Mouse (Mus musculus): ENCODE results near the gene Arl6ip4.
A peak's percentile ranks its signal among the peaks of the same experiment; 100 is the strongest.

The Arl6ip4 gene

DNA sequence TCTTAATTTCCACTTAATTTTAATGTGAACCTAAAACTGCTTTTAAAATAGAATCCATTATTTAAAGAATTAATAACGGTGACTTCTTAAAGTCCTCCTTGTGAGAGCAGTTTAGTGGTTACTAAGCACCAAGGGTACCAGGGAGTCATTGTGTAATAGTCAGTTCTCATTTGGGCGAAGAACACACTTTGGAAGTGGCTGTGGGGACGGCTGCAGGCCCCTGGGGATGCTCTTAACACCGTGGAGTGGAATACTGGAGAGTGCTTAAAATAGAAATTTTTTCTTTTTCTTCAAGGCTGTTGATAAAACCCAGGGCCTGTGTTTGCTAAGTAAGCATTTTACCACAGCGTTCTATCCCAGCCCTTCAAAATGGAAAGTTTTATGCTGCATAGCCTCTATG is 40.1 kb downstream of the Arl6ip4 start:
- DNase-seq: no peak

DNA sequence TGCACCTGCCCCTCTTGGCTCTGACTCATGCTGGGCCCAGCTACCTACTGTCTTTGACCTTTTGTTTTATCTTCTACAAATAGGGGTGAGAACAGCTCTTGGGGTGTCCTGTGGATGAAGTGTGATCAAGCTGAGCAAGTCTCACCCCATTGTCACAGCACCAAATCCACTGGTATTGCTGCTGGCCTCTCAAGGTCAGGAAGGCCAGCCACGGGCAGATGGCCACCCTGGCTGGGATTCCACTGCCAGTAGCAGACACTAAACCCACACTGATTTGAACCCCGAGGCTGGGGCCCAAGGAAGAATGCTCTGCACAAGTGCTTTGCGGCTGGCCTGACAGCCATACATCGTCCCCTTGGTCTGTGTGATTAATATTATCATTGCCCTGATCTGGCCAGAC is 42.4 kb downstream of the Arl6ip4 start:
- DNase-seq: peak in 1 of 2 experiments; percentile 27

DNA sequence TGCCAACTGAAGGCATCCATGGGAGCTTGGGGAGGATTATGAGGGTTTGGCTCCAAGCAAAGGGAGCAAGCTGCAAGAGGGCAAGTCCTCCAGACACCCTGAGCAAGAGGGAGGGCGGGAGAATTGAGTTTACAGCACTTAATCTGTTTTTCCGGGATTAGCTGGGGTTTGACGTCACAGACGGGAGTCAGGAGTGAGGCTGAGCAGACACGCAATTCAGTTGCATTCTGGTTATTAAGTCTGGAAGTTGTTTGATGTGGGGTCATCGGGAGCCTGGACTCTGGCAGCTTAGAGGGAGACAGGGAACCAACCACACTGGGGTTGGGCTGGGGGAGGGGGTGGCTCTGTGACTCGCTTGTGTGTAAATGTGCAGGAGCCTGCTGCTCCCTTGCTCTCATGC is 43.6 kb downstream of the Arl6ip4 start:
- no peak for DNase-seq

- peak; percentile 58 to 60 for DNase-seq
Measured at GRCm38 (mm10) chr5:124161831-124162230, 45.9 kb downstream of the Arl6ip4 start.

GRCm38 (mm10) chr5:124162577-124162976 is 46.7 kb downstream of the Arl6ip4 start:
- peak; percentile 91 to 92 for DNase-seq

GRCm38 (mm10) chr5:124163445-124163844 is 47.6 kb downstream of the Arl6ip4 start:
- DNase-seq: no peak

DNA sequence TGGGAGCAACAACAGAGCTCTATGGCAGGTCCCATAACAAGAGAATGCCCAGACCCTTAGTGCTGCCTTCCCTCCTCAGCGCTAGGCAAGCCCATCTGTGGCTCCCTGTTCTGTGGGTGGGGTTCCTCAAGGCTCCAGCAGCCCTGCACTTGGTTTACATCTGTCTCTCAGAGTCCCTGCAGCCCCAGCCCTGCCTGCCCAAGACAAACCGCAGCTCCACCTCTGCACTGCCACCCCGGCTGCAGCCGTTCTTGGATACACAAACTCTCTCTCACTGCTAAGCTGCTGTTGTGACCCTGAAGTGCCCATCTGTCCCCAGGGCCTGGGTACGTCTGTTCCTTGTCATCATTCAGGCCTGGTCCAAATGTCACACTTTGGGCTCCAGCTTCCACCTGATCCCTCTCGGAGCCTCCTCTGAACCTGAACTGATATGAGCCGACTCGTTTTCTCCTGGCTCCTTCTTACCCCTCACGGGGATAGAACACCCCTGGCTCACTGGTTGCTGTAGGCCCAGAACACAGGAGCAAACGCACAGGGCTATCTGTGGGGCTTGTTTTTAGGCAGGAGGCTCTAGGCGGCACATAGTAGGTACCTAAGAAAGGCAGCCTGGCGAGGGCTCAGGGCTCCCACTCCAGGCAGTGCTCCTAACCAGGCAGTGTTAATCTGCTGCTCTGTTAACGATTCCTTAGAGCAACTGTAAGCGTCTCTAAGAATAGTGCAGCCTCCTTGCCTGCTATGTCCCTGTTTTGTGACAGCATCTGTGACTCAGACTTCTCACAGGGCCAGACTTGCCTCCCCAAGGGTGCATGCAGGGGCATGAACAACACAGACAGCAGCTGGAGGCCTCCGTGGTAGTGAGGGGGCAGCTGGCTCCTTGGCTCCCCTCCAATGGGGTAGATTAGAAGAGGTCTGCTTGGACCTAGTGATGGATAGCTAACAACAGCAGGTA is 50.0 kb downstream of the Arl6ip4 start:
- DNase-seq: peak; percentile 86 to 88

DNA sequence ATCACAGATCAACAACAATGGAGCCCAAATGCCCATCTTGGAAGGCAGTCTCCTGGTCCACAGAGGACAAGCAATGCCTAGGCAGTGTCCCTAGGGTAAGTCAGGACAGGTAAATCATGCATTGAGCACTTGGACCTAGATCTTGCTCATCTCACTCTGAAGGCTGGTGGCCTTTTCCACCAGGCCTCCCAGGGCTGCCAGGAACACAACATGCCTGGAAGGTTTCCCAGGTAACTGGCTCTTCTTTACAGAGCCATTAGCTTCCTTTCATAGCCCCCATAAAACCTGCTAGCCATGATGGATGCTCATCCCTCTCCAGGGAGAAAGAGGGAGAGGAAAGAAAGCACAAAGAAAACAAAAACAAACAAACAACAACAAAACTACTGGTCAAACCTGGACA is 50.9 kb downstream of the Arl6ip4 start:
- peak; percentile 69 to 71 for DNase-seq

DNA sequence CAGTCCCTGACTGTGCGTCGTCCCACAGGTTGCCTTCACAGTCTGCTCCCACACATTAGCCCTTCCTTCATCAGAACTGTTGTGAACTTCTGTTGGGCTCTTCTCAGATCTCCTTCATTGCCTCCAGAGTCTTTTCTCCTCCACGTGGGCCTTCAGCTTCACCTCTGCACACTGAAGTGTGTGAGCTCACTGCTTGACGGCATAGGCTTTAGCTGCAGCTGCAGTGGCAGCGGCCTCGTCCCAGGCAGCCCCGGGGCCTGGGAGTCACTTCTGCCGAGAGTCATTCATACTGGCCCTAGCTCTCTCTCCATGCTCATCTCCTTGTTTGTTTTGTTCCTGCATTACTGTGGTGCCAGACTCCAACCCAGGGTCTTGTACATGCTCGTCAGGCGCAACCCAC is 51.7 kb downstream of the Arl6ip4 start:
- no peak for DNase-seq
